Mouse (Mus musculus) retina, adult 2 months (tissue): ENCODE measurements around the gene Irs4.

Experiments
- DNase-seq: peaks from one replicate; pipeline ENCODE4 v3.0.0-alpha.2; 2012; ENCODE audit warnings: low read depth, low spot score

The Irs4 gene

DNA sequence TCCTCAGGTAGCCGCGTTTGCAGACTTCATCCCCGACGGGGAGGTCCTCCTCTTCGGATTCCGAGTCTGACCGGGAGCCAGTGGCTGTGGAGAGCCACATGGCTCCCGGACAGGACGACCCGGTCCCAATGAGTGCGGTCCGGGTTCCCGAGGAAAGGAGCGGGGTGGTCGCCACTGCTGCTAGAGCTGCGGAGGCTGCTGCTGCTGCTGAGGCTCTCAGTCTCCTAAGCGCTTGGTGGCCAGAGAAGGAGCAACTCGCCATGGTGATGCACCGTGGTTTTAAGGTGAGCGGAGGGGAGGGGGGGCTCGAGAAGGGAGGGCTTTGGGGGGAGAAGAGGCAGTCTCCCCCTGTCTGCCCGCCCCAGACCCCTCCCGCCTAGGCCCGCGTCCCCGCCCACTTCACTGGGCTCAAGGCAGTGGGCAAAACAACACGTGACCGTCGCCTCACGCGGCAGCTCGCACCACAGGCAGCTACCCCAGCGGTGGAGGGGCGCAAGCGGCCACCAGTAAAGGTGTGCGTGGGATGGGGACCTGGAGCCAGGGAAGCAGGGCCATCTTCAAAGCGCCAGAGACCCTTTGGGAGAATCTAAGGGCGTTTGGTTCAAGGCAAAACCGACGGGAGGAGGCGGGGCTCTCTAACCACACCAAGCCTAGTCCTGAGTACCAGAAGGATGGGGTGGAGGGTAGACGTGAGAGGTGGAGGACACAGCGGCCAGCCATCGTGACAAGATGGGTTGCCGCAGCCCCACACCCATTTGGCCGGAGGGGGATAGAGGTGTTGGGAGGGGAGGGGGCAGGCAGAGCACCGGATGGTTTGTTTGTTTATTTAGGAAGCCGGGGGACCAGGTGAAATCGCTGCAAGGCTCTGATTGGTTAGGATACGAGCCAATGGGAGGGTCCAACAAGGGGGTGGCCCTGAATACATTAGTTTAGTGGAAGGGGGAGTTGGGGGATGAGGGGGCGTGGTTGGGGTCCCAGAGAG, at the start of gene Irs4:
TSS of gene Irs4 (minus strand) at position 327 of the 982 bp plus-strand sequence.
- no peak for DNase-seq

DNA sequence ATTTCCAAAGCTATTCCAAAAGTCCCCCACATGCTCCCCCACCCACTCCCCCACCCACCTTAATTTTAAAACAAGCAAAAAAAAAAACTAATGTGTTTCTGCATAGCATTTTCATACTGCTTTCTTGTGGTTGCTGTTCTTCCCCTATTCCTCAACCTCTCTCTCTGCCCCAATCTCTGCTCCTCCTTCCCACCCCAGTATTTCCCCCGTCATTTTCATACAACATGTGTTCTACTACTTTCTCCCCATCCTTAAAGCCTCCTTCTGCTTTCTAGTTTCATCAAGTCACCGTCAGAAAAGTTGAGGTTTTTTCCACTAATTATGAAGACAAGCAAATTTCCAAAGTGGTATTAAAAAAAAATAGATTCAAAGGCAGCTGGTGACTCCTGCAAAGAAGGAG, 25.3 kb upstream of the Irs4 start:
- no peak for DNase-seq

DNA sequence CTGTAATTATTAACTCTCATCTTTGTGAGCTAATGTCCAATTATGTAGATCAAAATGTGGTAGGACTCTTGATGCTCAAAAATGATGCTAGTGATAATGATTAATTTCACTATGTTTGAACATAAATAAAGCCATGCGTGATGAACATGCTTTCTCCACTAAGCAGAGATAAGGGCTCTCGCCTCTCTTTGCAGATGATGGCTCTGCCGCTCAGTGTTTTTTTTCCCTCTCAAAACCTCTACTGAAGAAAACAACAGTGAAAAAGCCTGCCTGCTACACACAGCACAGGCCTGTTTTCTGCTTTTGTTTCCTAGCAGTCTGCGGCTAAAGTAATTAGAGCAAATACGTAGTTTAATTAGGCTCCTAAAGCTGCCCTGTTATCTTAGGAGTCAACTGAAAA, 4.5 kb upstream of the Irs4 start:
- DNase-seq: no peak

DNA sequence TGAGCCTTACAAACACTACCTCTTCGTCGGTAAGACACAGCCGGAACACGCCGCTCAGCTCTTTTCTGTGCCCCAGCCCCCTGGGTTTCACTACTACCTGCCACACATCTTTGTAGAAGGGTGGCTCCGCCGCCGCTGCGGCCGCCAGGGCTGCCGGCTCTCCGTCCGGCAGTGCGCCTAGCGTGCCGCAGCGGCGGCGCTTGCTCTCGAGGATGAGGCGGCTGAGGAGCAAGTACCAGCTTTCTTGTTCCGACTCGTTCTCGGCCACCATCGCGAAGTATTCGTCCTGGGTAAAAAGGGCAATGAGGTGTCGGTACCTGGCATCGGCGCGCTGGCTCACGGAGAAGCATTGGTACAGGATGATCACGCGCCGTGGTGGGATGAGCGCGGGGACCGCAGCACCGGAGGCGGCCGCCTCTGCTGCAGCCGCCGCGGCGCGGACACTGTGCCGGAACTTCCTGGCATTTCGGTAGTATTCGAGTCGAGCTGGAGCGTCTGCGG, 622 bp downstream of the Irs4 start:
- no peak for DNase-seq

DNA sequence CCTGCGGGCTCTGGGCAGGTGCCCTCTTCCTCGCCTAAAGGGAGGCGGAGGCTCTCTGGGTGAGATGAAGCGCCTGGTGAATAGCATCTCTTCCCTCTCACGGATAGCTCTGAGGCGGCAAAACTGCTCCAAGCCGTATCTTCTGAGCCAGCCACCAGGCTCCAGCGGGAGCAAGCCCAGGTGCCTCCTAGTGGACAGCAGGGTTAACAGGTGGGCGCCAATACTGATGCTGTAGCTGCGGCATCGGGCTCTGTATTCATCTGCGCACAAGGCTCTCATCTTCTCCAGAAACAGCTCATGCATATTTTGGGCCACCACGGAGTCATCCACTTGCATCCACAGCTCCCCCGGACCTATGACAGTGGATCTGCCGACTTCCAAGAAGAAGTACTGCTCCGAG, 1.1 kb downstream of the Irs4 start:
- DNase-seq: no peak

DNA sequence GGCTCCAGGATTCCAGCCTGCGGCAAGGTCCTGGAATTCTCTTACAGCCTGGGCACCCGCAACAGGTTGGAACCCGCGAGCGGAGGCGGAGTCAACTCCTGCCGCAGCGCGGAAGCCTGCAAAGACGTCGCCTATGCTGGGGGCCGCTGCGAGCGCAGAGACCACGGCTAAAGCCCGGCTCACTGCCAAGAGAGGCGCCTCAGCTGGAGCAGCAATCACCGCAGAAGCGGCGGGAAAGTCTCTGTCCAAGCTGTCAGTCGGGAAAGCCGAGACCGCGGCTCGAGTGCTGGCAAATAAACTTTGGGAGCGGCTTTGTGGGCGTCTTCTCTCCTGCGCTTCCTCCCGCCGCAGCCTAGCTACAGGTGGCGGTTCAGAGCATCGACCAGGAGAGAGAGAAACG, 3.3 kb downstream of the Irs4 start:
- no peak for DNase-seq
